Mouse (Mus musculus) cortical plate, adult 2 months (tissue): ENCODE results near the gene Tspan18.

ENCODE experiments used
- CTCF ChIP-seq: fragments of 200-500 bp; IDR thresholded peaks from 2 replicates; pipeline ENCODE4 v1.5.1; 2011; ENCODE audit warnings: mild to moderate bottlenecking, control low read depth, low read length; ENCODE audit not compliant: insufficient read depth; ENCODE audit errors: extremely low read depth
- POLR2A ChIP-seq: fragments of 200-500 bp; IDR thresholded peaks from 2 replicates; pipeline ENCODE4 v1.6.1; 2011; ENCODE audit warnings: mild to moderate bottlenecking, low read length, control low read depth; ENCODE audit not compliant: insufficient read depth; ENCODE audit errors: extremely low read depth

DNA sequence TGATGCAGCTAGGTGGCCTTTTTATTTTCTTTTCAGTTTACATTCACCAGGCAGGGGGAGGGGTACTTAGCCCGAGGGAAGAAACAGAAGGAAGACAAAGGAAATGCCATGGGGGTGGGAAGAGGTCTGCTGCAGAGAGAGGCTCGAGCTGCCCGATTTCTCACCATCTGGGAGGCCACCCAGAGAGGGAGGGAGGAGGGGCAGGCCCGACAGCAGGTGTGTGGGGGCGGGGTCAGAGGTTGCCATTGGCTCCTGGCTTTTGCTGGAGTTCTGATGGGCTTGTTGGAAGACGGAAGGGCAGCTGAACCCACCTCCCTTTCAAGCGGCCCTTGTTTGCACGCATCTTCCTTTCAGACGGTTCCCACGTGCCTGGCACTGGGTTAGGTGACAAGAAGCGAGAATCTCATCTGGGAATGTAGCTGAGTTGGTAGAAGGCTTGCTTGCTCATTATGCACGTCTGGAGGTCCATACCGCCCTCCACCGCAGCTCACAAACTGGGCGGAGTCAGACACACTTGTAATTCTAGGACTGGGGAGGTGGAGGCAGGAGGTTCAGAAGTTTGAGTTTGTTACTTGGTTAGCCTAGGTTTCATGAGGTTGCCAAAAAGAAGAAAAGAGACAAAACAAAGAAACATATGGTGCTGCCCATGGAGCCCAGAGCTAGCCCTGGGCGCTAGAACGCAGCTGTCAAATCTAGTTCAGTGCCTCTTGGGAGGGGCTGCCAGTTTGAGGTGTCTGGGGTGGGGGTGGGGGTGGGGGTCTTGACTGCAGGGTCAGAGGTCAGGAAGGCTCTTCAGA is 157.2 kb downstream of the Tspan18 start:
- TF ChIP-seq CTCF (no peak), POLR2A (no peak)
